Mouse (Mus musculus) intestine, embryonic 16.5 days (tissue): ENCODE measurements around the gene Fbxw9. TPM values are rescaled to one million over a fixed set of nuclear protein-coding genes. Genes with fewer than 3 reads are reported as not detected.

Source experiments
- ATAC-seq: fragments of 200-750 bp; cut with Nextera tagmentation; 2 replicates; pipeline ENCODE4 v1.8.0; 2017; ENCODE audit warnings: moderate TSS enrichment, moderate library complexity
- H3K27ac ChIP-seq: fragments of 300-500 bp; sonication (generic); 2 replicates; pipeline ENCODE4 v1.5.1; 2014; ENCODE audit warnings: mild to moderate bottlenecking, low read length
- H3K27me3 ChIP-seq: fragments of 300-500 bp; sonication (generic); replicated peaks from 2 replicates; pipeline ENCODE4 v1.6.1; 2014; ENCODE audit warnings: low read length, control low read depth, mixed read lengths; ENCODE audit not compliant: control insufficient read depth, insufficient read depth
- H3K36me3 ChIP-seq: fragments of 300-500 bp; sonication (generic); 2 replicates; pipeline ENCODE4 v1.6.1; 2014; ENCODE audit warnings: low read length, control low read depth; ENCODE audit not compliant: control insufficient read depth, insufficient read depth
- H3K4me1 ChIP-seq: fragments of 300-500 bp; sonication (generic); 2 replicates; pipeline ENCODE4 v1.6.1; 2014; ENCODE audit warnings: low read length, control low read depth, mixed read lengths; ENCODE audit not compliant: control insufficient read depth, insufficient read depth
- H3K4me2 ChIP-seq: fragments of 300-500 bp; sonication (generic); 2 replicates; pipeline ENCODE4 v1.6.1; 2014; ENCODE audit warnings: low read depth, low read length, control low read depth
- H3K4me3 ChIP-seq: fragments of 300-500 bp; sonication (generic); 2 replicates; pipeline ENCODE4 v1.5.1; 2014; ENCODE audit warnings: mild to moderate bottlenecking, low read length
- H3K9ac ChIP-seq: fragments of 300-500 bp; sonication (generic); 2 replicates; pipeline ENCODE4 v1.6.1; 2014; ENCODE audit warnings: low read depth, low read length
- H3K9me3 ChIP-seq: fragments of 300-500 bp; sonication (generic); 2 replicates; pipeline ENCODE4 v1.6.1; 2016; ENCODE audit warnings: low read length, control low read depth; ENCODE audit not compliant: control insufficient read depth
- WGBS: fragments of 180-500 bp; shearing (Covaris S2); extraction: QIAGEN DNeasy Blood & Tissue Kit; methylation state at CpG from one replicate; pipeline ENCODE4 v1.1.7; 2014; 5-methylcytosine and 5-hydroxymethylcytosine counted together
- polyA plus RNA-seq: library from polyadenylated mRNA; unstranded; fragments of >200 nt; fragmentation: Nextera tagmentation; extraction: Ambion mirVana; gene quantifications from 2 replicates; pipeline ENCODE4 v1.2.1, GENCODE M21; 2015

Gene Fbxw9
- 28.2 and 30.7 TPM in 2 replicates for polyA plus RNA-seq

DNA sequence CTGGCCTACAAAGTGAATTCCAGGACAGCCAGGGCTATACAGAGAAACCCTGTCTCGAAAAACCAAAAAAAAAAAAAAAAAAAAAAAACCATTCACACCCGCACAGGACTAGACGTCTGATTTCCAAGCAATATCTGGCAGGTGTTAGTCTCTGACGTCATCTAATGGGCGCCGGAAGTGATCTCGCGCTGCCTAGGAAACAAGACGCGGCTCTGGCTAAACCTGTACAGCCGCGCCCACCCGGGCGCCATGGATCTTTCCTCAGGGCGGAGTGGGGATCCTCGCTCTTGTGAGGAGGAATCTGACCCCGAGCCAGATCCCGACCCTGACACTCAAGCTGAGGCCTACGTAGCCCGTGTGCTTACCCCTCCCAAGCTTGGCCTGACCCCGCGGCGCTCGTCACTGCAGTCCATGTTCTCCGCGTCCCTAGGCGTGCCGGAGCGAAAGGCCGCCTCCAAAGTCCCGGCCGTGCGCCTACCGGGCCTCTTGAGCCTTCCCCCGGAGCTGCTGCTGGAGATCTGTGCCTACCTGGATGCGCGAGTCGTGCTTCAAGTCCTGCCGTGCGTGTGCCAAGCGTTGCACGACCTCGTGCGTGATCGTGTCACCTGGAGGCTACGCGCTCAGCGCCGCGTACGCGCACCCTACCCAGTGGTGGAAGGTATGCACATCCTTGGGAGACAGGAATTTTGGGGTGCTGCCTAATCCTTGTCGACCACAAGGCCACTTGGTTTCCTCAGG is at the start of gene Fbxw9:
Fbxw9 (plus strand) TSS at position 177 of the 738 bp plus-strand sequence.
- H3K36me3 ChIP-seq, result peaks cover 15% of the 10 kb centered on the region; the same call in 1 of the 2 replicates
- H3K4me3 ChIP-seq, result peak within 1 kb of the TSS; percentile 67
- peaks cover 6% of the 10 kb centered on the region for H3K4me1 ChIP-seq
- H3K27ac ChIP-seq, result 0 out of 2 replicates have a peak within 1 kb of the TSS, but pooled peaks have one; percentile 9
- peak within 1 kb of the TSS; percentile 74 for H3K9ac ChIP-seq
- peak within 1 kb of the TSS; percentile 94 for H3K4me2 ChIP-seq
- H3K9me3 ChIP-seq, result no peaks in the 10 kb centered on the region
- no peaks in the 10 kb centered on the region for H3K27me3 ChIP-seq
- under 1% methylated on average over 52 of the region's 53 CpGs for WGBS
- peak; percentile 91 for ATAC-seq

- ATAC-seq, result no peak
- H3K27me3 ChIP-seq, result peaks cover 27% of the 10 kb centered on the region
- 9% methylated on average over 28 of the region's 28 CpGs for WGBS
These were observed 48.6 kb upstream of the Fbxw9 start for GRCm38 (mm10) chr8:85011242-85011641.

DNA sequence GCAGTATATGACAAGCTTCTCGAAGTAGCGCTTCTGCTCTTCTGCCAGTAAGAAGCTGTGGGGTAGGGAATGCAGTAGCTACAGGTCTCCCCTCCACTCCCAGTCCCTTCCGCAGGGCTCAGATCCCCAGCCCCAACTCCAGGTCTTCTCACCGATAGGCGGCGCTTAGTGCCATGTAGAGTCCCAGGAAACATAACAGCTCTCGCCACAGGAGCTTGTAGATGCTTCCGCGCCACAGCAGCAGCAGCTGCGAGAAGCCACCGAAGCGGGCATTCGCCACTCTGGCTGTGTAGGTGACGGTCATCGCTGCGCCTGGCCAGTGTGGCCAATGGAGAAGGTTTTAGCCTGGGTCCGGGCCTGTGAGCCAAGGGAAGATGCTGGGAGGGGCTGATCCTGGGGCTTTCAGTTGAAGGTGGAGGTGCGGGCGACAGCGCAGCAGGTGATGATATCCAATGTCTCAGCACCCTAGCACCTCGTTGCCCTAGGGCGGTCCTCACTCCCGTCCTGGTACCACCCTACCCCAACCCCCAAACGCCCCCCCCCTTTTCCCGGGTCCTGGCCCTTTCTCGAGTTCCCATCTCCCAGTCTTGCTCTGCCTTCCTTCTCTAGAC is 46.5 kb upstream of the Fbxw9 start:
- H3K9me3 ChIP-seq, result no peaks in the 10 kb centered on the region
- H3K9ac ChIP-seq, result peak overlapping the region; percentile 55
- WGBS, result 4% methylated on average over 26 of the region's 26 CpGs
- H3K4me2 ChIP-seq, result peak overlapping the region; percentile 78
- no peak overlapping the region for H3K27ac ChIP-seq
- peak; percentile 69 for ATAC-seq
- no peaks in the 10 kb centered on the region for H3K4me1 ChIP-seq
- peak overlapping the region; percentile 39 for H3K4me3 ChIP-seq
- H3K27me3 ChIP-seq, result peaks cover 21% of the 10 kb centered on the region
- 0 out of 2 replicates have a peak, but pooled peaks cover 1% of the 10 kb centered on the region for H3K36me3 ChIP-seq

More at GRCm38 (mm10) chr8:85011242-85011641, 48.6 kb upstream of the Fbxw9 start:
- Histone ChIP-seq H3K4me3 (no peak overlapping the region), H3K4me1 (no peaks in the 10 kb centered on the region), H3K9me3 (no peaks in the 10 kb centered on the region), H3K4me2 (no peak overlapping the region), H3K27ac (no peak overlapping the region), H3K36me3 (no peaks in the 10 kb centered on the region), H3K9ac (no peak overlapping the region)

GRCm38 (mm10) chr8:85014431-85014830 is 45.4 kb upstream of the Fbxw9 start, which contains the start of gene Best2:
TSS of gene Best2 (minus strand) at chr8:85014531.
- H3K9me3 ChIP-seq, result no peaks in the 10 kb centered on the region
- H3K4me1 ChIP-seq, result no peaks in the 10 kb centered on the region
- 36% methylated on average over 2 of the region's 2 CpGs for WGBS
- peaks cover 17% of the 10 kb centered on the region for H3K27me3 ChIP-seq
- H3K27ac ChIP-seq, result no peak within 1 kb of the TSS
- H3K4me2 ChIP-seq, result peak within 1 kb of the TSS; percentile 78
- peak within 1 kb of the TSS; percentile 55 for H3K9ac ChIP-seq
- peak within 1 kb of the TSS; percentile 39 for H3K4me3 ChIP-seq
- H3K36me3 ChIP-seq, result 0 out of 2 replicates have a peak, but pooled peaks cover 4% of the 10 kb centered on the region
- ATAC-seq, result no peak

GRCm38 (mm10) chr8:85016724-85017123 is 43.1 kb upstream of the Fbxw9 start:
- Histone ChIP-seq H3K4me1 (no peaks in the 10 kb centered on the region), H3K9ac (no peak overlapping the region), H3K4me2 (no peak overlapping the region), H3K9me3 (no peaks in the 10 kb centered on the region), H3K27me3 (peaks cover 3% of the 10 kb centered on the region), H3K4me3 (no peak overlapping the region), H3K27ac (no peak overlapping the region), H3K36me3 (peaks cover 7% of the 10 kb centered on the region; the same call in 1 of the 2 replicates)
- ATAC-seq, result no peak
- WGBS, result 67% methylated on average over 10 of the region's 10 CpGs

DNA sequence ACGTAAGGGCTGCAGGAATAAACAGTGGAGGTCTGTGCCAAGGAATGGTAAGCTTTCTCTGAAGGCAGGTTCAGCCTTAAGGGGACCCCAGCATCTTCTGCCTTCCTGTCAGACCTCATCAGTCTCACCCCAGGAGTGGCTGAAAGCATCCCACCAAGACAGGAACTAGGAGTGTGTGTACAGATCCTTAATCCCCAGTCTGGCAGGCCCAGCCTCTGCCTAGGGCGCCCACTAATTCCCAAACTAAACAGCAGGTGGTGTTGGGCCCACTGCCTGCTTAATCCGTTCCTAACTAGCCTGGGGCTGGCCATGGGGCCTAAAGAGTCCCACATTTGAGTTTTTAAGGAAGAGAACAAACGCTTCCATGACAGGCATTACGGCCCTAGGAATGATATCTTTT is 42.6 kb upstream of the Fbxw9 start:
- Histone ChIP-seq H3K4me3 (no peak overlapping the region), H3K27me3 (peaks cover 3% of the 10 kb centered on the region), H3K27ac (no peak overlapping the region), H3K4me2 (no peak overlapping the region), H3K9me3 (no peaks in the 10 kb centered on the region), H3K36me3 (peaks cover 7% of the 10 kb centered on the region; the same call in 1 of the 2 replicates), H3K4me1 (no peaks in the 10 kb centered on the region), H3K9ac (no peak overlapping the region)
- no peak for ATAC-seq
- 47% methylated on average over 5 of the region's 5 CpGs for WGBS

DNA sequence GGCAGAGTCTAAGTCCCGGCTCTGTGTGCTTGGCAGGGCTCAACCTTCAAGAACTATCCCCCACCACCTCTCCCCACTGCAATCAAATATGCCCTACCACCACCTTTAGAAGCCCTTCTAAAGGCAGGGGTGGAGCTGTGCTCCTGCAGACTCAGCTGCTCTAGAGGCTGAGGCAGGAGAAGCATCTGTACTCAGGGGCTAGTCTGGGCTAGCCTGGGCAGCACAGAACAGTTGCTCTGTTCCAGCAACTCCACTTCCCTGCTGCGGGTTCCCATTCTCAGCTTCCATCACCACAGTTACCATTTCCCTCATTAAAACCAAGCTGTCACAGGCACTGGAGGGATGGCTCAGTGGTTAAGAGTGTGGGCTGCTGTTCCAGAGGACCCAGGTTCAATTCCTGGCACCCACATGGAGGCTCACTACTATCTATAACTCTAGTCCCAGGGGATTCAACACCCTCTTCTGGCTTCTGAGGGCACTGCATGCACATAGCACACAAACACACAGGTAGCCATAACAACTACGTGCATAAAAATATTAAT is 38.3 kb upstream of the Fbxw9 start:
- no peak overlapping the region for H3K9ac ChIP-seq
- 90% methylated on average over 3 of the region's 3 CpGs for whole genome bisulfite sequencing
- no peak overlapping the region for H3K4me3 ChIP-seq
- no peaks in the 10 kb centered on the region for H3K27me3 ChIP-seq
- no peaks in the 10 kb centered on the region for H3K9me3 ChIP-seq
- ATAC-seq, result no peak
- H3K36me3 ChIP-seq, result peaks cover 7% of the 10 kb centered on the region
- no peak overlapping the region for H3K4me2 ChIP-seq
- H3K4me1 ChIP-seq, result peaks cover 19% of the 10 kb centered on the region
- H3K27ac ChIP-seq, result no peak overlapping the region

DNA sequence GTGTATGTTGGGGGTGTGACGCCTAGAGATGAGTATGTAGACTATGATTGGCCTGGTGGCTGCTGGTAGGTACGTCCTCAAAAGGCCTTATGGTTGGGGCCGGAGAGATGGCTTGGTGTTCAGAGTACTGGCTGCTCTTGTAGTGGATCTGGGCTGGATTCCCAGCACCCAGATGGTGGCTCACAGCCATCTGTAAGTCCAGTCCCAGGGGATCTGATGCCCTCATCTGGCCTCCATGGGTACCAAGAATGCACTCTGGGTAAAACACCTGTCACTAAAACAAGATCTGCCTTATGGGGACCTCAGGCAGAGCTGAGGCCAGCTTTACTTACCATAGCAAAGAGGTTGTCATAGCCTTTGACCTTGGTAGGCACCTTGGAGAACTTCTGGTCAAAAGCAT is 36.0 kb upstream of the Fbxw9 start:
- Histone ChIP-seq H3K4me1 (peaks cover 27% of the 10 kb centered on the region), H3K4me3 (0 out of 2 replicates have a peak overlapping the region, but pooled peaks have one; percentile 67), H3K36me3 (peaks cover 2% of the 10 kb centered on the region), H3K9ac (0 out of 2 replicates have a peak overlapping the region, but pooled peaks have one; percentile 73), H3K27me3 (no peaks in the 10 kb centered on the region), H3K9me3 (no peaks in the 10 kb centered on the region), H3K4me2 (peak overlapping the region; percentile 81; the same call in 1 of the 2 replicates), H3K27ac (no peak overlapping the region)
- no peak for ATAC-seq
- 94% methylated on average over 3 of the region's 3 CpGs for WGBS
